Mouse (Mus musculus) macrophage (primary cell): ENCODE data around the gene Map3k14. TPM values are rescaled to one million over a fixed set of nuclear protein-coding genes. Genes with fewer than 3 reads are reported as not detected.

Experiments
- H3K27ac ChIP-seq: fragments of 350-480 bp; formaldehyde crosslinking; 2 replicates; pipeline ENCODE4 v1.9.0; 2021
- H3K36me3 ChIP-seq: fragments of 350-480 bp; formaldehyde crosslinking; 2 replicates; pipeline ENCODE4 v1.9.0; 2021; ENCODE audit errors: inconsistent target
- H3K4me3 ChIP-seq: fragments of 350-480 bp; formaldehyde crosslinking; 2 replicates; pipeline ENCODE4 v1.9.0; 2021; ENCODE audit errors: inconsistent target
- H3K79me2 ChIP-seq: fragments of 350-480 bp; formaldehyde crosslinking; 2 replicates; pipeline ENCODE4 v1.9.0; 2021; ENCODE audit errors: inconsistent target
- WGBS: methylation state at CpG from one replicate; pipeline ENCODE4 v1.1.7; 2026; ENCODE audit warnings: inconsistent platforms; ENCODE audit not compliant: missing documents; 5-methylcytosine and 5-hydroxymethylcytosine counted together
- polyA plus RNA-seq: library from polyadenylated mRNA; stranded (reverse); fragments of 250-400 nt; gene quantifications from 3 replicates; pipeline ENCODE4 v1.2.4, GENCODE M21; 2018; ENCODE audit warnings: inconsistent platforms

Gene Map3k14
- polyA plus RNA-seq, 1 experiment from 2014 or later = 9.0 TPM

GRCm38 (mm10) chr11:103246731-103247290 lies 20.5 kb downstream of the Map3k14 start:
- WGBS = 44% methylated on average over 4 of the region's 4 CpGs

GRCm38 (mm10) chr11:103246081-103246730 lies 21.1 kb downstream of the Map3k14 start:
- H3K36me3 ChIP-seq = peaks cover 17% of the 10 kb centered on the region; the same call in 1 of the 2 replicates
- 33% methylated on average over 10 of the region's 10 CpGs for WGBS
- H3K79me2 ChIP-seq = peaks cover 89% of the 10 kb centered on the region
- no peak overlapping the region for H3K4me3 ChIP-seq
- H3K27ac ChIP-seq = peak overlapping the region; percentile 82

More at GRCm38 (mm10) chr11:103246731-103247290, 20.5 kb downstream of the Map3k14 start:
- Histone ChIP-seq H3K79me2 (peaks cover 89% of the 10 kb centered on the region), H3K36me3 (peaks cover 11% of the 10 kb centered on the region; the same call in 1 of the 2 replicates), H3K27ac (peak overlapping the region; percentile 82), H3K4me3 (no peak overlapping the region)

GRCm38 (mm10) chr11:103244856-103245255 lies 22.4 kb downstream of the Map3k14 start:
- Histone ChIP-seq H3K79me2 (peaks cover 77% of the 10 kb centered on the region), H3K36me3 (peaks cover 30% of the 10 kb centered on the region), H3K27ac (no peak overlapping the region), H3K4me3 (no peak overlapping the region)
- 97% methylated on average over 4 of the region's 4 CpGs for WGBS

GRCm38 (mm10) chr11:103240740-103241139 lies 26.5 kb downstream of the Map3k14 start:
- Histone ChIP-seq H3K79me2 (peaks cover 45% of the 10 kb centered on the region), H3K4me3 (no peak overlapping the region), H3K36me3 (peaks cover 70% of the 10 kb centered on the region), H3K27ac (no peak overlapping the region)
- 70% methylated on average over 6 of the region's 7 CpGs for WGBS

GRCm38 (mm10) chr11:103237757-103238156 lies 29.5 kb downstream of the Map3k14 start:
- no peak overlapping the region for H3K4me3 ChIP-seq
- H3K79me2 ChIP-seq = peaks cover 15% of the 10 kb centered on the region
- no peak overlapping the region for H3K27ac ChIP-seq
- H3K36me3 ChIP-seq = peaks cover 70% of the 10 kb centered on the region
- 97% methylated on average over 6 of the region's 9 CpGs for WGBS

- 93% methylated on average over 8 of the region's 10 CpGs for WGBS
- Histone ChIP-seq H3K36me3 (peaks cover 74% of the 10 kb centered on the region), H3K4me3 (no peak overlapping the region)
Observed at GRCm38 (mm10) chr11:103236903-103237302, 30.4 kb downstream of the Map3k14 start.

GRCm38 (mm10) chr11:103236431-103236830 lies 30.8 kb downstream of the Map3k14 start:
- Histone ChIP-seq H3K27ac (no peak overlapping the region), H3K36me3 (peaks cover 73% of the 10 kb centered on the region), H3K4me3 (no peak overlapping the region), H3K79me2 (peaks cover 2% of the 10 kb centered on the region; the same call in 1 of the 2 replicates)
- 92% methylated on average over 6 of the region's 6 CpGs for WGBS

More at GRCm38 (mm10) chr11:103236903-103237302, 30.4 kb downstream of the Map3k14 start:
- Histone ChIP-seq H3K79me2 (peaks cover 7% of the 10 kb centered on the region; the same call in 1 of the 2 replicates), H3K27ac (no peak overlapping the region)

GRCm38 (mm10) chr11:103235702-103236101 lies 31.6 kb downstream of the Map3k14 start:
- Histone ChIP-seq H3K36me3 (peaks cover 73% of the 10 kb centered on the region), H3K27ac (no peak overlapping the region), H3K79me2 (no peaks in the 10 kb centered on the region; the same call in 1 of the 2 replicates), H3K4me3 (no peak overlapping the region)
- 85% methylated on average over 10 of the region's 11 CpGs for WGBS

GRCm38 (mm10) chr11:103234447-103234846 lies 32.8 kb downstream of the Map3k14 start:
- WGBS = 100% methylated on average over 1 of the region's 1 CpGs
- H3K4me3 ChIP-seq = no peak overlapping the region
- no peak overlapping the region for H3K27ac ChIP-seq
- H3K36me3 ChIP-seq = peaks cover 73% of the 10 kb centered on the region
- no peaks in the 10 kb centered on the region; the same call in 1 of the 2 replicates for H3K79me2 ChIP-seq

GRCm38 (mm10) chr11:103232966-103233365 lies 34.3 kb downstream of the Map3k14 start:
- peaks cover 73% of the 10 kb centered on the region for H3K36me3 ChIP-seq
- WGBS = 21% methylated on average over 7 of the region's 7 CpGs
- no peak overlapping the region for H3K27ac ChIP-seq
- no peaks in the 10 kb centered on the region; the same call in 1 of the 2 replicates for H3K79me2 ChIP-seq
- H3K4me3 ChIP-seq = no peak overlapping the region

- Histone ChIP-seq H3K79me2 (no peaks in the 10 kb centered on the region; the same call in 1 of the 2 replicates), H3K4me3 (no peak overlapping the region), H3K27ac (no peak overlapping the region), H3K36me3 (peaks cover 73% of the 10 kb centered on the region)
- WGBS = 98% methylated on average over 7 of the region's 7 CpGs
Observed at GRCm38 (mm10) chr11:103231367-103231766, 35.9 kb downstream of the Map3k14 start.

- H3K27ac ChIP-seq = no peak overlapping the region
- 94% methylated on average over 18 of the region's 19 CpGs for WGBS
- no peak overlapping the region for H3K4me3 ChIP-seq
- H3K36me3 ChIP-seq = peaks cover 74% of the 10 kb centered on the region
- H3K79me2 ChIP-seq = no peaks in the 10 kb centered on the region; the same call in 1 of the 2 replicates
Observed at GRCm38 (mm10) chr11:103230626-103231025, 36.6 kb downstream of the Map3k14 start.

GRCm38 (mm10) chr11:103229608-103230007 lies 37.7 kb downstream of the Map3k14 start:
- 96% methylated on average over 2 of the region's 2 CpGs for WGBS
- Histone ChIP-seq H3K27ac (no peak overlapping the region), H3K4me3 (no peak overlapping the region), H3K36me3 (peaks cover 77% of the 10 kb centered on the region), H3K79me2 (no peaks in the 10 kb centered on the region; the same call in 1 of the 2 replicates)

GRCm38 (mm10) chr11:103223951-103224456 lies 43.3 kb downstream of the Map3k14 start:
- Histone ChIP-seq H3K4me3 (no peak overlapping the region), H3K36me3 (peaks cover 69% of the 10 kb centered on the region), H3K79me2 (no peaks in the 10 kb centered on the region), H3K27ac (peak overlapping the region; percentile 91)
- WGBS = 87% methylated on average over 11 of the region's 18 CpGs

- Histone ChIP-seq H3K79me2 (no peaks in the 10 kb centered on the region), H3K4me3 (no peak overlapping the region), H3K27ac (peak overlapping the region; percentile 91), H3K36me3 (peaks cover 63% of the 10 kb centered on the region)
- WGBS = 34% methylated on average over 10 of the region's 10 CpGs
Observed at GRCm38 (mm10) chr11:103223444-103223843, 43.8 kb downstream of the Map3k14 start.
